Comparison of ENCODE assay signal across 20 mouse cellular contexts in genomic region chr4:132238356-132238755, GRCm38 (mm10).
"Had no signal": no experiment of that assay in that cellular context is flagged by ENCODE, and none has a peak within 500 bp of the region (broad histone marks: within the 10 kb centered on the region; RNA-seq: fewer than 3 reads in every experiment).

No protein-coding gene starts in this region.

- H3K4me3 ChIP-seq: lung, embryonic 15.5 days; megakaryocyte, embryonic 14.5 days; midbrain, embryonic 13.5 days; myocyte; neural tube, embryonic 13.5 days; neural tube, embryonic 15.5 days; stomach, embryonic 15.5 days had no signal

- H3K27ac ChIP-seq: liver, embryonic 14.5 days; lung, embryonic 15.5 days; macrophage; midbrain, embryonic 13.5 days; neural tube, embryonic 13.5 days; neural tube, embryonic 15.5 days; stomach, embryonic 15.5 days; stomach, postnatal 0 days had no signal

- H3K9me3 ChIP-seq: lung, embryonic 15.5 days; megakaryocyte, embryonic 14.5 days; midbrain, embryonic 13.5 days; neural tube, embryonic 13.5 days; neural tube, embryonic 15.5 days; stomach, embryonic 15.5 days had no signal

- DNase-seq: lung, adult 2 months; lung, postnatal 14 days; lung, postnatal 36 days; right cerebral cortex, adult 18-20 months; thymus, adult 2 months; thymus, postnatal 25 days; thymus, postnatal 4 days had no signal

- H3K4me1 ChIP-seq: lung, embryonic 15.5 days; midbrain, embryonic 13.5 days; neural tube, embryonic 13.5 days; neural tube, embryonic 15.5 days; stomach, embryonic 15.5 days had no signal

- H3K4me2 ChIP-seq: lung, embryonic 15.5 days; midbrain, embryonic 11.5 days; midbrain, embryonic 13.5 days; neural tube, embryonic 13.5 days; neural tube, embryonic 15.5 days; stomach, embryonic 15.5 days had no signal

- H3K27me3 ChIP-seq: lung, embryonic 15.5 days; megakaryocyte, embryonic 14.5 days; midbrain, embryonic 13.5 days; neural tube, embryonic 13.5 days; neural tube, embryonic 15.5 days; stomach, embryonic 15.5 days had no signal

- ATAC-seq: lung, postnatal 0 days; midbrain, embryonic 13.5 days; midbrain, embryonic 16.5 days had no signal

- H3K9ac ChIP-seq: liver, embryonic 14.5 days; lung, embryonic 15.5 days; midbrain, embryonic 13.5 days; neural tube, embryonic 13.5 days; neural tube, embryonic 15.5 days; stomach, embryonic 15.5 days had no signal
